Mouse (Mus musculus): Measurements from ENCODE around the gene Zeb2. TPM values are rescaled to one million over a fixed set of nuclear protein-coding genes. Genes with fewer than 3 reads are reported as not detected.

Zeb2 gene
- polyA plus RNA-seq, 1 experiment: 3.2 TPM

GRCm38 (mm10) chr2:45055926-45056325 lies 61.3 kb downstream of the Zeb2 start:
- Histone ChIP-seq H3K27me3 (ENCODE audit: control insufficient read depth, insufficient read depth, low read length) (no peaks in the 10 kb centered on the region), H3K36me3 (ENCODE audit: control insufficient read depth, insufficient read depth, low read length) (no peaks in the 10 kb centered on the region), H3K4me1 (ENCODE audit: control insufficient read depth, insufficient read depth, low read length) (peaks cover 4% of the 10 kb centered on the region; the same call in 1 of the 2 replicates), H3K27ac (ENCODE audit: control insufficient read depth, insufficient read depth, low read depth, low read length) (no peak overlapping the region), H3K4me3 (ENCODE audit: control insufficient read depth, low read depth, low read length) (no peak overlapping the region)
- TF ChIP-seq POLR2A (IDR thresholded peaks at IDR 0.05; ENCODE audit: control insufficient read depth, low read depth, low read length) (no peak), CTCF (IDR thresholded peaks at IDR 0.05; ENCODE audit: control insufficient read depth, insufficient read depth, insufficient replicate concordance, low read depth, low read length) (no peak)

GRCm38 (mm10) chr2:45055034-45055615 lies 62.1 kb downstream of the Zeb2 start:
- Histone ChIP-seq H3K4me1 (ENCODE audit: control insufficient read depth, insufficient read depth, low read length) (peaks cover 4% of the 10 kb centered on the region; the same call in 1 of the 2 replicates), H3K36me3 (ENCODE audit: control insufficient read depth, insufficient read depth, low read length) (no peaks in the 10 kb centered on the region), H3K4me3 (ENCODE audit: control insufficient read depth, low read depth, low read length) (no peak overlapping the region), H3K27me3 (ENCODE audit: control insufficient read depth, insufficient read depth, low read length) (no peaks in the 10 kb centered on the region), H3K27ac (ENCODE audit: control insufficient read depth, insufficient read depth, low read depth, low read length) (peak overlapping the region; percentile 8; the same call in 1 of the 2 replicates)
- TF ChIP-seq CTCF (IDR thresholded peaks at IDR 0.05; ENCODE audit: control insufficient read depth, insufficient read depth, insufficient replicate concordance, low read depth, low read length): no peak
- TF ChIP-seq POLR2A (IDR thresholded peaks at IDR 0.05; ENCODE audit: control insufficient read depth, low read depth, low read length): no peak

- TF ChIP-seq POLR2A (IDR thresholded peaks at IDR 0.05; ENCODE audit: control insufficient read depth, low read depth, low read length): no peak
- no peak for TF ChIP-seq CTCF (IDR thresholded peaks at IDR 0.05; ENCODE audit: control insufficient read depth, insufficient read depth, insufficient replicate concordance, low read depth, low read length)
- Histone ChIP-seq H3K4me3 (ENCODE audit: control insufficient read depth, low read depth, low read length) (no peak overlapping the region), H3K27ac (ENCODE audit: control insufficient read depth, insufficient read depth, low read depth, low read length) (peak overlapping the region; percentile 53), H3K4me1 (ENCODE audit: control insufficient read depth, insufficient read depth, low read length) (peaks cover 4% of the 10 kb centered on the region; the same call in 1 of the 2 replicates), H3K36me3 (ENCODE audit: control insufficient read depth, insufficient read depth, low read length) (no peaks in the 10 kb centered on the region), H3K27me3 (ENCODE audit: control insufficient read depth, insufficient read depth, low read length) (no peaks in the 10 kb centered on the region)
Measured at GRCm38 (mm10) chr2:45054070-45055025, 62.8 kb downstream of the Zeb2 start.

GRCm38 (mm10) chr2:45052587-45052986 lies 64.6 kb downstream of the Zeb2 start:
- peaks cover 4% of the 10 kb centered on the region; the same call in 1 of the 2 replicates for H3K4me1 ChIP-seq (ENCODE audit: control insufficient read depth, insufficient read depth, low read length)
- no peak for TF ChIP-seq POLR2A (IDR thresholded peaks at IDR 0.05; ENCODE audit: control insufficient read depth, low read depth, low read length)
- no peak for TF ChIP-seq CTCF (IDR thresholded peaks at IDR 0.05; ENCODE audit: control insufficient read depth, insufficient read depth, insufficient replicate concordance, low read depth, low read length)
- no peaks in the 10 kb centered on the region for H3K27me3 ChIP-seq (ENCODE audit: control insufficient read depth, insufficient read depth, low read length)
- no peaks in the 10 kb centered on the region for H3K36me3 ChIP-seq (ENCODE audit: control insufficient read depth, insufficient read depth, low read length)
- H3K4me3 ChIP-seq (ENCODE audit: control insufficient read depth, low read depth, low read length): no peak overlapping the region
- H3K27ac ChIP-seq (ENCODE audit: control insufficient read depth, insufficient read depth, low read depth, low read length): peak overlapping the region; percentile 40

GRCm38 (mm10) chr2:45051321-45051720 lies 65.9 kb downstream of the Zeb2 start:
- Histone ChIP-seq H3K4me1 (ENCODE audit: control insufficient read depth, insufficient read depth, low read length) (peaks cover 4% of the 10 kb centered on the region; the same call in 1 of the 2 replicates), H3K36me3 (ENCODE audit: control insufficient read depth, insufficient read depth, low read length) (no peaks in the 10 kb centered on the region)

GRCm38 (mm10) chr2:45049923-45050322 lies 67.3 kb downstream of the Zeb2 start:
- Histone ChIP-seq H3K36me3 (ENCODE audit: control insufficient read depth, insufficient read depth, low read length) (no peaks in the 10 kb centered on the region), H3K27ac (ENCODE audit: control insufficient read depth, insufficient read depth, low read depth, low read length) (no peak overlapping the region), H3K27me3 (ENCODE audit: control insufficient read depth, insufficient read depth, low read length) (no peaks in the 10 kb centered on the region), H3K4me1 (ENCODE audit: control insufficient read depth, insufficient read depth, low read length) (peaks cover 4% of the 10 kb centered on the region; the same call in 1 of the 2 replicates), H3K4me3 (ENCODE audit: control insufficient read depth, low read depth, low read length) (no peak overlapping the region)
- TF ChIP-seq CTCF (IDR thresholded peaks at IDR 0.05; ENCODE audit: control insufficient read depth, insufficient read depth, insufficient replicate concordance, low read depth, low read length) (no peak), POLR2A (IDR thresholded peaks at IDR 0.05; ENCODE audit: control insufficient read depth, low read depth, low read length) (no peak)

More at GRCm38 (mm10) chr2:45051321-45051720, 65.9 kb downstream of the Zeb2 start:
- Histone ChIP-seq H3K27ac (ENCODE audit: control insufficient read depth, insufficient read depth, low read depth, low read length) (no peak overlapping the region), H3K27me3 (ENCODE audit: control insufficient read depth, insufficient read depth, low read length) (no peaks in the 10 kb centered on the region), H3K4me3 (ENCODE audit: control insufficient read depth, low read depth, low read length) (no peak overlapping the region)
- no peak for TF ChIP-seq CTCF (IDR thresholded peaks at IDR 0.05; ENCODE audit: control insufficient read depth, insufficient read depth, insufficient replicate concordance, low read depth, low read length)

GRCm38 (mm10) chr2:45049279-45049678 lies 67.9 kb downstream of the Zeb2 start:
- TF ChIP-seq CTCF (IDR thresholded peaks at IDR 0.05; ENCODE audit: control insufficient read depth, insufficient read depth, insufficient replicate concordance, low read depth, low read length) (no peak), POLR2A (IDR thresholded peaks at IDR 0.05; ENCODE audit: control insufficient read depth, low read depth, low read length) (no peak)
- Histone ChIP-seq H3K27ac (ENCODE audit: control insufficient read depth, insufficient read depth, low read depth, low read length) (no peak overlapping the region), H3K4me1 (ENCODE audit: control insufficient read depth, insufficient read depth, low read length) (0 out of 2 replicates have a peak, but pooled peaks cover 4% of the 10 kb centered on the region), H3K36me3 (ENCODE audit: control insufficient read depth, insufficient read depth, low read length) (no peaks in the 10 kb centered on the region), H3K4me3 (ENCODE audit: control insufficient read depth, low read depth, low read length) (no peak overlapping the region), H3K27me3 (ENCODE audit: control insufficient read depth, insufficient read depth, low read length) (no peaks in the 10 kb centered on the region)

Data from testis, adult 2 months (tissue).